Mouse (Mus musculus) heart, embryonic 10.5 days (tissue): Measurements from ENCODE around the gene Cmc2. TPM values are rescaled to one million over a fixed set of nuclear protein-coding genes. Genes with fewer than 3 reads are reported as not detected.

Experiments
- DNase-seq: peaks from one replicate; pipeline ENCODE4 v3.0.0-alpha.2; 2017; ENCODE audit warnings: low spot score
- H3K27ac ChIP-seq: fragments of 300-500 bp; sonication (generic); 2 replicates; pipeline ENCODE4 v1.5.1; 2016; ENCODE audit warnings: mild to moderate bottlenecking
- H3K27me3 ChIP-seq: fragments of 300-500 bp; sonication (generic); 2 replicates; pipeline ENCODE4 v1.6.1; 2016; ENCODE audit warnings: mild to moderate bottlenecking; ENCODE audit not compliant: poor library complexity, insufficient read depth, severe bottlenecking
- H3K36me3 ChIP-seq: fragments of 300-500 bp; sonication (generic); 2 replicates; pipeline ENCODE4 v1.6.1; 2016; ENCODE audit warnings: mild to moderate bottlenecking, moderate library complexity
- H3K4me1 ChIP-seq: fragments of 300-500 bp; sonication (generic); 2 replicates; pipeline ENCODE4 v1.6.1; 2016; ENCODE audit warnings: mild to moderate bottlenecking
- H3K4me3 ChIP-seq: fragments of 300-500 bp; sonication (generic); 2 replicates; pipeline ENCODE4 v1.5.1; 2016; ENCODE audit warnings: mild to moderate bottlenecking, moderate library complexity
- H3K9me3 ChIP-seq: fragments of 300-500 bp; sonication (generic); 2 replicates; pipeline ENCODE4 v1.6.1; 2016; ENCODE audit warnings: mild to moderate bottlenecking, moderate library complexity
- WGBS: fragments of 180-500 bp; shearing (Covaris S2); methylation state at CpG from one replicate; pipeline ENCODE4 v1.1.7; 2016; 5-methylcytosine and 5-hydroxymethylcytosine counted together
- polyA plus RNA-seq: library from polyadenylated mRNA; unstranded; fragments of >200 nt; fragmentation: Nextera tagmentation; extraction: Ambion mirVana; gene quantifications from 2 replicates; pipeline ENCODE4 v1.2.1, GENCODE M21; 2016

The Cmc2 gene
- polyA plus RNA-seq, 1 experiment from 2014 or later: 82.0 TPM

DNA sequence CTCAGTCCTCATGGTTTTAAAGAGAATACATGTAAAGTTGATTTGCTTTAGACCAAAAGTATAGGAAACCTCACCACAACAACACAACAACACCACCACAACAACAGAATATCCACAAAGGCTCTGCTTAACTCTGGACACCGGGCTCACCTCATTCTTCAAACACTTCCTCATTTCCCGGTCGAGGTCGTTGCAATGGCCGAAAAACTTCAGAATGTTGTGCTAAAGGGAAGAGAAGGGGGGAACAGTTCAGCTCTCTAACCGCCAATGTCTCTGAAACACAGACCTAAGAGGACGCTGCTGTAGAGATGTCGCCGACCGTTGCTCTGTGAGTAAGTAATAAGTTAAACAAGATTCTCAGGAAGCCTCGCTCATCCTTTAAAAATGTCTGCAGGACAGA lies 27.3 kb downstream of the Cmc2 start:
- no peak for DNase-seq
- 91% methylated on average over 11 of the region's 11 CpGs for WGBS

DNA sequence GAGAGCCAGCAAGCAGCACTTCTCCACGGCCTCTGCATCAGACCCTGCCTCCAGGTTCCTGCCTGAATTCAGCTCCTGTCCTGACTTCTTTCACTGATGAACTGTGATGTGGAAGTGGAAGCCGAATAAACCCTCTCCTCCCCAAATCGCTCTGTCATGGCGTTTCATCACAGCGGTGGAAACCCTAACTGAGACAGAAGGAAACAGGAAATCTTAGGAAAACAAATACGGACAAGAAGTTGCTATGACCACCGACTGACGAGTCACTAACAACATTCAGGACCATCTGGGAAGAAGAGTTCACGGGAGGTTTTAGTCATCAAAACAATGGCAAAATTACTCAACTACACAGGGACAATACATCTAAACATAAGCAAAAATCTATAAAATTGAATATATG lies 28.6 kb downstream of the Cmc2 start:
- H3K36me3 ChIP-seq: peaks cover 45% of the 10 kb centered on the region
- WGBS: 77% methylated on average over 9 of the region's 9 CpGs
- DNase-seq: no peak
- H3K27me3 ChIP-seq: no peaks in the 10 kb centered on the region
- no peak overlapping the region for H3K4me3 ChIP-seq
- no peak overlapping the region for H3K27ac ChIP-seq
- H3K4me1 ChIP-seq: 0 out of 2 replicates have a peak, but pooled peaks cover 3% of the 10 kb centered on the region
- H3K9me3 ChIP-seq: no peaks in the 10 kb centered on the region

More for the DNA sequence above, 27.3 kb downstream of the Cmc2 start:
- Histone ChIP-seq H3K9me3 (no peaks in the 10 kb centered on the region), H3K27me3 (no peaks in the 10 kb centered on the region), H3K36me3 (peaks cover 32% of the 10 kb centered on the region), H3K27ac (no peak overlapping the region), H3K4me1 (no peaks in the 10 kb centered on the region), H3K4me3 (no peak overlapping the region)

DNA sequence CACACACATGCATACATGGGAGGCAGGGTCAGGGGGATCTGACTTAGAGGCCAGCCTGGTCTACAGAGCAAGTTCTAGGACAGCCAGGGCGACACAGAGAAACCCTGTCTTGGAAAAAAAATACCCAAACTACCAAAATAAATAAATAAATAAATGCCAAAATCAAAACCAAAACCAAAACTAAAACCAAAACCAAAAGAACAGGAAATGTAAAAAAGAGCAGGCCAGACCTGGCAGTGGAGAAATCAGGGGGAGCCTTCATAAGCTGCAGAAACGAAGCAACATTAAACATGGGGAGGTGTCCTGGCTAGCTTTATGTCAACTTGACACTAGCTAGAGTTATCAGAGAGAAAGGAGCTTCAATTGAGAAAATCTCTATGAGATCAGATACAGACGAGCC lies 29.1 kb downstream of the Cmc2 start:
- peaks cover 50% of the 10 kb centered on the region for H3K36me3 ChIP-seq
- H3K27me3 ChIP-seq: no peaks in the 10 kb centered on the region
- 0 out of 2 replicates have a peak, but pooled peaks cover 3% of the 10 kb centered on the region for H3K4me1 ChIP-seq
- H3K4me3 ChIP-seq: no peak overlapping the region
- WGBS: 76% methylated on average over 3 of the region's 3 CpGs
- H3K27ac ChIP-seq: no peak overlapping the region
- no peaks in the 10 kb centered on the region for H3K9me3 ChIP-seq
- DNase-seq: no peak

DNA sequence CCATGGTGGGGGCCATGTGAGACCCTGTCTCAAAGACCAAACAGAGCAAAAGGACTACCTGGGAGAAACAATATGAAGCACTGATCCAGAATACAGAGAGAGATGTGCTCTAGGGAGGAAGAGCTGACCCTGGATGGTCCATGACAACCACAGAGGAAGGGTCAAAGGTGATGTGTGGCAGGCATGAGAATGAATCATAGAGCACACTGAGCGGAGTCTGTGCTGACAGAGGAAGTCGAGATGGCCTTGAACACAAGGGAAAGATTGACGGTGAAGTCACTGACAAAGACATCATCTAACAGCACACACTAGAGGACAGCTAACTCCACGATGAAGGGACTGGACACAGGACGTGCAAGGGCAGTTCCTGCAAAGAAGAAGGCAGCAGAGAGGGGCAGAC lies 29.8 kb downstream of the Cmc2 start:
- whole genome bisulfite sequencing: 85% methylated on average over 5 of the region's 5 CpGs
- Histone ChIP-seq H3K27me3 (no peaks in the 10 kb centered on the region), H3K9me3 (no peaks in the 10 kb centered on the region), H3K4me3 (no peak overlapping the region), H3K27ac (no peak overlapping the region), H3K36me3 (peaks cover 56% of the 10 kb centered on the region), H3K4me1 (0 out of 2 replicates have a peak, but pooled peaks cover 3% of the 10 kb centered on the region)
- no peak for DNase-seq

DNA sequence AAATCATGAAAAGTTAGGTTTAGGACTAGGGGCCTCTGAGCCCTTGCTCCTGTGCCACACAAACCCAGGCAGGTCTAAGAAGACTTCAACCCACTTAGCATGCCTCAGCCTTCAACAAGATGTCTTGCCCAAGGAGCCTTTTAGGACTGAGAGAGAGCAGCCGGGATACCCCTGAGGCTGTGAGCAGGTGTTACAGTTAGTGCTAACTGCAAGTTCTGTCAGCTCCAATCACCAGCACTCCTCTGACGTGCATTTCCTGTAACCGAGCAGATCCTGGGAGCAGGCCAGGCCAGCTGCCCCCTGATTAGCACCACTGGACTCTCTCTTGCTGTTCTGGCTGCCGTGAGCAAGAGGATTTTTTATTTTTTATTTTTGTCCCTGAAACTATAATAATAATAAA lies 33.4 kb downstream of the Cmc2 start:
- 61% methylated on average over 4 of the region's 4 CpGs for WGBS
- DNase-seq: no peak
- peaks cover 55% of the 10 kb centered on the region for H3K36me3 ChIP-seq

DNA sequence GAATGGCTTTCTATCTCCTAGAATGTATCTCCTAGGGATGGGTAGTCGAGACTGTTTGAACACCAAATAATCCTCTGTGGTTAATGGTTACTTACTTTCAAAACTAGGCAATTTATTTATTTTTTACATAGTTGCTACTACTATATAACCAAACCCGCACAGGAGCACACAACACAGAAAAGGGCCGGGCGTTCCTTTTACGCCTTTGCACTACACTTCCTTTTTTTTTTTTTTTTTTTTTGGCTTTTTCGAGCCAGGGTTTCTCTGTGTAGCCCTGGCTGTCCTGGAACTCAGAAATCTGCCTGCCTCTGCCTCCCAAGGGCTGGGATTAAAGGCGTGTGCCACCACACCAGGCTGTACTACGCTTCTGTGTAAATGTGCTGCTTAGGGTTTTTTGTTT lies 39.9 kb downstream of the Cmc2 start:
- no peak for DNase-seq
- WGBS: 82% methylated on average over 8 of the region's 8 CpGs

More for the DNA sequence above, 33.4 kb downstream of the Cmc2 start:
- no peak overlapping the region for H3K27ac ChIP-seq
- no peaks in the 10 kb centered on the region for H3K9me3 ChIP-seq
- 0 out of 2 replicates have a peak, but pooled peaks cover 3% of the 10 kb centered on the region for H3K4me1 ChIP-seq
- H3K27me3 ChIP-seq: no peaks in the 10 kb centered on the region
- H3K4me3 ChIP-seq: no peak overlapping the region

DNA sequence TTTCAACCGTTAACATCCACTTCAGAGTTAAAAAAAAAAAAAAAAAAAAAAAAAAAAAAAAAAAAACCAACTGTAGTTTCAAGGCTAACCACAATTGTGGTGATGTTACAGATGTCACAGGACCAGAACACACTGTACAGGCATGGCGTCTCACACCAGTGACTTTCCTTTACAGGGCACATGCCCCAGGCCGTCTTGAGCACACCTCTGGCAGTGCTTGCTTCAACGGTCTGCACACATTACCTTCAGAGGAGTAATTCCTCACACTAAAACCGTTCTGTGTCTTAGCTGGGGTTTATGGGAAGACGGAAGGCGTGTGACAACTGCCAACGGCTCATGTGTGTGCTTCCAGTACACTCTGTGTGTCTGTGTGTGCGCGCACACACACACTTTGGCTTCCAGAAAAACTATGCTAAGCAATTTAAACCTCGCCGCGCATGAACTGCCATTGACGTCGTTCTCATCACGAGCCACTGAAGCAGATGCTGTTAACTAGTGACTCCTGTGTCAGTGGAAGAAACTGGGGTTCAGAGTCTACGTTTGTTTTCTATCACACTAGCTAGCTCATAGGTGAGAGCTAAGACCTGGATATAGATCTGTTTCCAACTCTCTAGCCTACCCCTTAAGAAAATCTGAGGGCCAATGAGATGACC lies 45.3 kb downstream of the Cmc2 start:
- Histone ChIP-seq H3K27me3 (no peaks in the 10 kb centered on the region; the same call in 1 of the 2 replicates), H3K4me3 (no peak overlapping the region), H3K36me3 (no peaks in the 10 kb centered on the region), H3K4me1 (peaks cover 4% of the 10 kb centered on the region; the same call in 1 of the 2 replicates), H3K9me3 (no peaks in the 10 kb centered on the region), H3K27ac (no peak overlapping the region)
- WGBS: 83% methylated on average over 17 of the region's 17 CpGs
- no peak for DNase-seq

More for the DNA sequence above, 39.9 kb downstream of the Cmc2 start:
- Histone ChIP-seq H3K27ac (no peak overlapping the region), H3K4me1 (no peaks in the 10 kb centered on the region), H3K9me3 (no peaks in the 10 kb centered on the region), H3K27me3 (no peaks in the 10 kb centered on the region), H3K4me3 (no peak overlapping the region), H3K36me3 (peaks cover 9% of the 10 kb centered on the region; the same call in 1 of the 2 replicates)

DNA sequence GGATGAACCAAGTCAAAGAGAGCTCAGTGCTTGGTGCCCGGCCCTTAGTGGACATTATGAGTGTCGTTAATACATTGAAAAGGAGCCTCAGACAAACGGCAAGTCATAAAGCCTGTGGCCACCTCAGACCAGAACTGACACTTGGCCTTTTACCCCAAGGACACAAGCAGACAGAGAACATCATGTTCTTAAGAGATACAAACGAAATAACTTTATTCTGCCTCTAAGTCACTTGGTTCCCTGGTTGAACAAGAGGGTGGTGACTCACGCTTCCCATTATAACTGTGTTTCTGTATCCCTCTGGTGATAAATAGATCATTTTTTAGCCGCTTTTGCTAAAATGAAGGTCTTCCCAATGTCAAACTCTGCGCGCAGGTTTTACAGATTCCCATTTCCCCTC lies 47.3 kb downstream of the Cmc2 start:
- H3K36me3 ChIP-seq: no peaks in the 10 kb centered on the region
- DNase-seq: no peak
- no peak overlapping the region for H3K27ac ChIP-seq
- no peaks in the 10 kb centered on the region; the same call in 1 of the 2 replicates for H3K27me3 ChIP-seq
- peaks cover 4% of the 10 kb centered on the region; the same call in 1 of the 2 replicates for H3K4me1 ChIP-seq
- no peaks in the 10 kb centered on the region for H3K9me3 ChIP-seq
- H3K4me3 ChIP-seq: no peak overlapping the region
- 82% methylated on average over 8 of the region's 8 CpGs for WGBS

DNA sequence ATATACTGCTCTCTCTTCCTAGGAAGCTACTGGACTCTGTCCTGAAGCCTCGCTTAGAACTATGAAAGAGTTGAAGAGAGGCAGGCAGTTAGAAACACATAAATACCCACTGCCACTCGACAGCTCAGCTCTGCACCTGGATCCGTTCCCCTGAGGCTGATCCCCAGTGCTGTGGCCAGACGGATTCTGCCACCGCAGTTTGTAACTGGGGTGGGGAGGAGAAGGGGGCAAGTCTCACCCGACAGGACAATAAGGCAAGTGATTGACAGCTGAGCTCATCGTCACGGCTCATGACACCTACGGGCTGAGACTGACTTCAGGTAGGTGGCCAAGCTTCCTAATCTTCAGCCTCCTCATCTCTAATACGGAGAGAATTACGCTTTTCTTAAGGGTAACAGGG lies 47.7 kb downstream of the Cmc2 start:
- Histone ChIP-seq H3K4me3 (no peak overlapping the region), H3K36me3 (no peaks in the 10 kb centered on the region)
- 83% methylated on average over 11 of the region's 11 CpGs for WGBS

DNA sequence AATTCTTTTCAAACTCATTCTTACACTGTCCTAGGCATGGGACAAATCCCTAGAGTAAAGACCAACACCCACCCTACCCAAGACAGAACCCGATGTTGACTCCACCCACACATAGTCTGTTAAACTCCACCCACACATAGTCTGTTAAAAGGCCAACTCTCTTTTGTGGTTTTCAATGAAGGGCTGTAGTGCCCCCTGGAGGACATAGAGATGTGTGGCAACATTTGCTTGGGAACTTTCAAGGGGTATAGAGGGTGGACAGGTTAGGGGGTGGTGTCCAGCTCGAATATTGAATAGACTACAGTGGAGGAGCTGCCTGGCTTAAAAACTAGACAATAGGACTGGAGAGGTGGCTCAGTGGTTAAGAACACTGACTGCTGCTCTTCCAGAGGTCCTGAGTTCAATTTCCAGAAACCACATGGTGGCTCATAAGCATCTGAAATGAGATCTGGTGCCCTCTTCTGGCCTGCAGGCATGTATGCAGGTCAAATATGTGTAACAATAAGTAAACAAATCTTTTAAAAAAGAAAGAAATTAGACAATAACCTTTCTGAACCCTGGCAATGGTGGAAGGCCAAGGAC lies 48.4 kb downstream of the Cmc2 start:
- Histone ChIP-seq H3K27ac (no peak overlapping the region), H3K36me3 (no peaks in the 10 kb centered on the region), H3K4me1 (peaks cover 4% of the 10 kb centered on the region; the same call in 1 of the 2 replicates), H3K27me3 (no peaks in the 10 kb centered on the region; the same call in 1 of the 2 replicates), H3K9me3 (no peaks in the 10 kb centered on the region), H3K4me3 (no peak overlapping the region)
- 68% methylated on average over 2 of the region's 2 CpGs for WGBS
- no peak for DNase-seq

More for the DNA sequence above, 47.7 kb downstream of the Cmc2 start:
- Histone ChIP-seq H3K27ac (no peak overlapping the region), H3K9me3 (no peaks in the 10 kb centered on the region), H3K27me3 (no peaks in the 10 kb centered on the region; the same call in 1 of the 2 replicates), H3K4me1 (peaks cover 4% of the 10 kb centered on the region; the same call in 1 of the 2 replicates)
- DNase-seq: no peak

DNA sequence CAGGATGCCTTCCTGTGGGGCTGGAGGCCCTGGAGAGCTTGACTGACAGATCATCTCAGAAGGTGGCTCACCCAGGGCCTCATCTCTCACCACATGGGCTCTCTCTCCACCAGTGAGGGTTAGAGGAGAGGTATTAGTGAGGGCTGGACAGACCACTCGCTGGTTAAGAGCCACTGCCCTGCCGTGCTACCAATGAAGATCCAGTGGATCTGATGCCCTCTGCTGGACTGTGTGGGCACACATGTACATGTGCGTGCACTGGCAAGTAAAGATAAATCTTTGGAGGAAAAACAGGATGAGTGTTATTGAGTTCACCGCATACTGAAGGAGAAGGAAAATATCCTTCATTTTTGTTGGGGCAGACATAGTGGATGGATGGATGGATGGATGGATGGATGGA lies 52.6 kb downstream of the Cmc2 start:
- peaks cover 17% of the 10 kb centered on the region for H3K27me3 ChIP-seq
- H3K36me3 ChIP-seq: no peaks in the 10 kb centered on the region
- H3K9me3 ChIP-seq: no peaks in the 10 kb centered on the region
- no peak overlapping the region for H3K4me3 ChIP-seq
- no peak overlapping the region for H3K27ac ChIP-seq
- H3K4me1 ChIP-seq: peaks cover 4% of the 10 kb centered on the region; the same call in 1 of the 2 replicates
- no peak for DNase-seq
- 40% methylated on average over 4 of the region's 4 CpGs for WGBS

DNA sequence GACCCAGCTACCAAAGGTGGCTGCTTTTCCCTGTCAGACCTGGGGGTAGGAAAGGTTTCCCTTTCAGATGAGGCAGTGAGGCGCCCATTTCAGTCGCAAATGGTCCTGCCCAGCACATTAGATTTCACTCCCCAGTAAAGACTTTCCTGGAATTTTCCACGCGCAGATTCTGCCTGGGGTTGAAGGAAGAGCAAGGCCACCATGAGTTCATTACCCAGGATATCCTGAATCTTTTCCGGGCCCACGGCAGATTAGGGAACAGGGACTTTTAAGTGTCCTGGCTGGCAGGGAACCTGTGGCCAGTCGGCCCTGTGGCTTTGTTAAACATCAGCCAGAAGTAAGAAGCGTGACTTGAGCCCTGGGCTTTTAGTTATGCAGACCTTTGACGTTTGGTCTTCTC lies 53.9 kb downstream of the Cmc2 start:
- no peaks in the 10 kb centered on the region for H3K9me3 ChIP-seq
- H3K27ac ChIP-seq: no peak overlapping the region
- H3K36me3 ChIP-seq: no peaks in the 10 kb centered on the region
- no peak overlapping the region for H3K4me3 ChIP-seq
- no peak for DNase-seq
- peaks cover 10% of the 10 kb centered on the region for H3K4me1 ChIP-seq
- 66% methylated on average over 9 of the region's 9 CpGs for WGBS
- peaks cover 25% of the 10 kb centered on the region for H3K27me3 ChIP-seq

DNA sequence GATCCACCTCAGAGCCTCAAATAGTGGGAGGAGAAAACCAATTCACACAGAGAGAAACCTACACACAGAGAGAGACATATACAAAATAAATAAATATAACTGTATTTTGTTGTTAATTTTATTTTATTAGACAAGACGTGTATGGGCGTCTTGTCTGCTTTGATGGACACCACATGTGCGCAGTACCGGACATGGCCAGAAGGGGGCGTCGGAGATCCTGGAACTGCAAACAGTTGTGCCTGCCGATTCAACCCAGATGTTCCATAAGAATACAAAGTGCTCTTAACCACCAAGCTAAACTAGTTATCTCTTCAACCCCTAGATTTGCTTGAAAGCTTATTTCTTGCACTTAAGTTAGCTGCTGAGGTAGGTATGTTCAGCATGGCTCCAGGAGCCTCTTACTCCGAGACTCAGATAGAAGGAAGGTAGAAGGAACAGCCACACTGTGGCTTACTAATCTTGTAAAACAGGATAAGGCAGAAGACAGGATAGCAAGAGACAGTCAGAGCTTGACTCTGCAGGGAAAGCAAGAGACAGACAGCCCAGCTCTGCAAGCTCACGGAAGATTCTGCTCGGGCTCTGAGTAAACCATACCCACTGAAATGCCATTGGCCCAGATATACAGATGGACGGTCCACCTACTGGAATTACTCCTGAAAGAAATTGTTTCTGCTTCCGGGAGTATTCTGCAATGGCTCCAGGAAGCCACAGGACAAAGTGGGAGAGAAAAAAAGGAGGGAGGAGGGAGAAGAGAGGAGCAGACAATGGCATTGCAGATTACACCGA lies 54.9 kb downstream of the Cmc2 start:
- no peaks in the 10 kb centered on the region for H3K9me3 ChIP-seq
- no peaks in the 10 kb centered on the region for H3K36me3 ChIP-seq
- H3K4me3 ChIP-seq: no peak overlapping the region
- WGBS: 65% methylated on average over 13 of the region's 13 CpGs
- DNase-seq: no peak
- H3K27ac ChIP-seq: no peak overlapping the region
- peaks cover 6% of the 10 kb centered on the region for H3K4me1 ChIP-seq
- peaks cover 30% of the 10 kb centered on the region for H3K27me3 ChIP-seq
